Mouse (Mus musculus): ENCODE measurements at regions not wholly inside any gene's neighbourhood (a gene's known extent, or its start where the extent isn't known, plus 50 kb on each side); places are given as distances from the start of the nearest gene placed in this dataset.

DNA sequence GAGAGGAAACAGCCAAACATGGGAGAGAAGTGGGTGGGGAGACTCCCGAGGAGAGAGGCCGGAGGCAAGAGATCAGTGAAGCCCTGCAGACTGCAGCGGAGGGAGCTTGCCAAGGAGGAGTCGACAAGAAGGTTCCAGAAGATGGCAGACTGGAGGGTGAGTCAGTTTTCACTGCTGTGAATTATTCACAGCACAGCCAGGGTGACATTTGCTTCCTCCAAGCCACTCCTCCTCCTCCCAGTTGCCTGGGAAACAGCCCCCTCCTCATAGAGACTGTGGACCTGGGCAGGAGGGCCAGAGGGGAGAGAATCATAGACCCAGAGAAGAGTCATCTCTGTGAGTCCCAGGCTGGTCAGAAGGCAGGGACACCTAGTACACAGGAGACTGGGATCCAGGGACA lies 171.8 kb upstream of the Csf3r start:
- H3K9ac ChIP-seq (ENCODE audit: low read depth, low read length, severe bottlenecking) = no peak overlapping the region
- TF ChIP-seq POLR2A (IDR thresholded peaks at IDR 0.05; ENCODE audit: borderline replicate concordance, extremely low read depth, insufficient read depth, insufficient read length) = no peak
- 64% methylated on average over 4 of the region's 4 CpGs for WGBS

DNA sequence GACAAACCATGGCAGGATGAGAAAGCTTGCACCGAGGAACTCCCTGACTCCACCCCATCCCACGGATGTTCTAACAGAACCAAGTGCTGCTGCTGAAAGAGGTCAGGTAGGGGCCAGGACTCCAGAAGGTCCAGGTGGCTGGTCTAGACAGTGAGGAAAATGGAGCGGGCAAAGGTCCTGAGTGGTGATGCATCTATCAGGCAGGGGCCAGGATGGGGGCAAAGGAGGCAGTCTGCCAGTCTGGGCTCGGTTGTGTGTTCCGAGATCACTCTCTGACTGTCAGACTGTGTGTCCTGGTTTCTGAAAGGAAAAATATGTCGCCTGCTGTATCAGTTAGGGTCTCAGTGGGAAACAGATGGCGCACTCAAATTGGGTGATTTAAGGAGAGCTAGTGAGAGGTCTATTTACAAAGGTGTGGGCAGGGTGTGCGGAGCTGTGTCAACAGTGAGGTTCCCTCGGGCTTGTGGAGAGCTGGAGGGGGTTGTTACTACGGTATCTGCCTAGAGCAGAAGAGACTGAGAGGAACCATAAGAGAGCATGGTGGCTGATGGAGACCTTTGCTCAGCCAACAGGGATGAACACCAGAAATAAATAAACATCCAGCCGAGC lies 168.3 kb upstream of the Csf3r start:
- ATAC-seq (ENCODE audit: low FRiP score, low read depth) = no peak
- no peak overlapping the region for H3K4me2 ChIP-seq (replicated peaks; ENCODE audit: low read depth, low read length, severe bottlenecking)
- DNase-seq (ENCODE audit: low spot score) = no peak
- no peaks in the 10 kb centered on the region for H3K9me3 ChIP-seq (ENCODE audit: control insufficient read depth, low read length)
- H3K27ac ChIP-seq (replicated peaks; ENCODE audit: low read depth, low read length) = no peak overlapping the region
- H3K4me3 ChIP-seq (replicated peaks; ENCODE audit: low read length) = no peak overlapping the region
- 25% methylated on average over 11 of the region's 11 CpGs for WGBS
- H3K4me1 ChIP-seq (ENCODE audit: control insufficient read depth, insufficient read depth, low read length) = peaks cover 4% of the 10 kb centered on the region; the same call in 1 of the 2 replicates
- no peaks in the 10 kb centered on the region for H3K27me3 ChIP-seq (ENCODE audit: control insufficient read depth, insufficient read depth, low read length)
- TF ChIP-seq POLR2A (IDR thresholded peaks at IDR 0.05; ENCODE audit: borderline replicate concordance, extremely low read depth, insufficient read depth, insufficient read length) = no peak
- no peak overlapping the region for H3K9ac ChIP-seq (ENCODE audit: low read depth, low read length, severe bottlenecking)
- H3K36me3 ChIP-seq (ENCODE audit: control insufficient read depth, insufficient read depth, low read length) = no peaks in the 10 kb centered on the region

More for the DNA sequence above, 171.8 kb upstream of the Csf3r start:
- no peaks in the 10 kb centered on the region for H3K36me3 ChIP-seq (ENCODE audit: control insufficient read depth, insufficient read depth, low read length)
- no peak overlapping the region for H3K4me2 ChIP-seq (replicated peaks; ENCODE audit: low read depth, low read length, severe bottlenecking)
- H3K27ac ChIP-seq (replicated peaks; ENCODE audit: low read depth, low read length) = no peak overlapping the region
- no peak overlapping the region for H3K4me3 ChIP-seq (replicated peaks; ENCODE audit: low read length)
- peaks cover 4% of the 10 kb centered on the region; the same call in 1 of the 2 replicates for H3K4me1 ChIP-seq (ENCODE audit: control insufficient read depth, insufficient read depth, low read length)
- no peak for ATAC-seq (ENCODE audit: low FRiP score, low read depth)
- no peaks in the 10 kb centered on the region for H3K27me3 ChIP-seq (ENCODE audit: control insufficient read depth, insufficient read depth, low read length)
- H3K9me3 ChIP-seq (ENCODE audit: control insufficient read depth, low read length) = no peaks in the 10 kb centered on the region
- DNase-seq (ENCODE audit: low spot score) = no peak

- ATAC-seq (ENCODE audit: low FRiP score, low read depth) (no peak), DNase-seq (ENCODE audit: low spot score) (no peak)
- no peak for TF ChIP-seq POLR2A (IDR thresholded peaks at IDR 0.05; ENCODE audit: borderline replicate concordance, extremely low read depth, insufficient read depth, insufficient read length)
- Histone ChIP-seq H3K27me3 (ENCODE audit: control insufficient read depth, insufficient read depth, low read length) (no peaks in the 10 kb centered on the region), H3K27ac (replicated peaks; ENCODE audit: low read depth, low read length) (no peak overlapping the region), H3K9ac (ENCODE audit: low read depth, low read length, severe bottlenecking) (no peak overlapping the region), H3K36me3 (ENCODE audit: control insufficient read depth, insufficient read depth, low read length) (no peaks in the 10 kb centered on the region), H3K4me2 (replicated peaks; ENCODE audit: low read depth, low read length, severe bottlenecking) (no peak overlapping the region), H3K4me3 (replicated peaks; ENCODE audit: low read length) (no peak overlapping the region), H3K9me3 (ENCODE audit: control insufficient read depth, low read length) (no peaks in the 10 kb centered on the region), H3K4me1 (ENCODE audit: control insufficient read depth, insufficient read depth, low read length) (peaks cover 4% of the 10 kb centered on the region; the same call in 1 of the 2 replicates)
- WGBS = 72% methylated on average over 5 of the region's 5 CpGs
Observed at GRCm38 (mm10) chr4:125856781-125857180, 167.6 kb upstream of the Csf3r start.

- H3K27me3 ChIP-seq (ENCODE audit: control insufficient read depth, insufficient read depth, low read length) = no peaks in the 10 kb centered on the region
- WGBS = 5% methylated on average over 8 of the region's 8 CpGs
- H3K9me3 ChIP-seq (ENCODE audit: control insufficient read depth, low read length) = no peaks in the 10 kb centered on the region
- H3K27ac ChIP-seq (replicated peaks; ENCODE audit: low read depth, low read length) = no peak overlapping the region
- no peak for TF ChIP-seq POLR2A (IDR thresholded peaks at IDR 0.05; ENCODE audit: borderline replicate concordance, extremely low read depth, insufficient read depth, insufficient read length)
- no peak overlapping the region for H3K9ac ChIP-seq (ENCODE audit: low read depth, low read length, severe bottlenecking)
- H3K36me3 ChIP-seq (ENCODE audit: control insufficient read depth, insufficient read depth, low read length) = no peaks in the 10 kb centered on the region
- H3K4me1 ChIP-seq (ENCODE audit: control insufficient read depth, insufficient read depth, low read length) = peaks cover 10% of the 10 kb centered on the region
- no peak overlapping the region for H3K4me3 ChIP-seq (replicated peaks; ENCODE audit: low read length)
- ATAC-seq (ENCODE audit: low FRiP score, low read depth) (0 out of 2 replicates have a peak, but pooled peaks have one; percentile 19), DNase-seq (ENCODE audit: low spot score) (no peak)
- no peak overlapping the region for H3K4me2 ChIP-seq (replicated peaks; ENCODE audit: low read depth, low read length, severe bottlenecking)
Observed at GRCm38 (mm10) chr4:125865057-125865456, 159.3 kb upstream of the Csf3r start.

GRCm38 (mm10) chr4:125865728-125866127 lies 158.6 kb upstream of the Csf3r start:
- no peaks in the 10 kb centered on the region for H3K9me3 ChIP-seq (ENCODE audit: control insufficient read depth, low read length)
- DNase-seq (ENCODE audit: low spot score) (no peak), ATAC-seq (ENCODE audit: low FRiP score, low read depth) (peak; percentile 82)
- no peaks in the 10 kb centered on the region for H3K27me3 ChIP-seq (ENCODE audit: control insufficient read depth, insufficient read depth, low read length)
- no peak overlapping the region for H3K9ac ChIP-seq (ENCODE audit: low read depth, low read length, severe bottlenecking)
- no peak for TF ChIP-seq POLR2A (IDR thresholded peaks at IDR 0.05; ENCODE audit: borderline replicate concordance, extremely low read depth, insufficient read depth, insufficient read length)
- H3K4me3 ChIP-seq (replicated peaks; ENCODE audit: low read length) = no peak overlapping the region
- no peak overlapping the region for H3K27ac ChIP-seq (replicated peaks; ENCODE audit: low read depth, low read length)
- WGBS = 60% methylated on average over 9 of the region's 9 CpGs
- no peaks in the 10 kb centered on the region for H3K36me3 ChIP-seq (ENCODE audit: control insufficient read depth, insufficient read depth, low read length)
- H3K4me1 ChIP-seq (ENCODE audit: control insufficient read depth, insufficient read depth, low read length) = peaks cover 10% of the 10 kb centered on the region
- H3K4me2 ChIP-seq (replicated peaks; ENCODE audit: low read depth, low read length, severe bottlenecking) = no peak overlapping the region
